Mouse (Mus musculus): ENCODE measurements around the gene Zfp580. TPM values are rescaled to one million over a fixed set of nuclear protein-coding genes. Genes with fewer than 3 reads are reported as not detected.

The Zfp580 gene
- polyA plus RNA-seq, 1 experiment from 2014 or later = 41.2 TPM

- no peak for DNase-seq (ENCODE audit: low spot score)
- Histone ChIP-seq H3K27ac (replicated peaks) (no peak overlapping the region), H3K36me3 (peaks cover 50% of the 10 kb centered on the region), H3K9me3 (replicated peaks) (no peaks in the 10 kb centered on the region), H3K4me3 (no peak overlapping the region), H3K4me1 (no peaks in the 10 kb centered on the region), H3K27me3 (ENCODE audit: low read depth, poor library complexity, severe bottlenecking) (no peaks in the 10 kb centered on the region)
- WGBS = 92% methylated on average over 3 of the region's 3 CpGs
Measured at GRCm38 (mm10) chr7:5099796-5100195, 48.5 kb downstream of the Zfp580 start.

GRCm38 (mm10) chr7:5101066-5101663 lies 49.8 kb downstream of the Zfp580 start:
- H3K4me3 ChIP-seq = no peak overlapping the region
- H3K27me3 ChIP-seq (ENCODE audit: low read depth, poor library complexity, severe bottlenecking) = no peaks in the 10 kb centered on the region
- peaks cover 37% of the 10 kb centered on the region for H3K36me3 ChIP-seq
- 93% methylated on average over 10 of the region's 10 CpGs for WGBS
- H3K4me1 ChIP-seq = no peaks in the 10 kb centered on the region
- no peak overlapping the region for H3K27ac ChIP-seq (replicated peaks)
- DNase-seq (ENCODE audit: low spot score) = no peak
- no peaks in the 10 kb centered on the region for H3K9me3 ChIP-seq (replicated peaks)

GRCm38 (mm10) chr7:5102564-5102963 lies 51.2 kb downstream of the Zfp580 start:
- Histone ChIP-seq H3K4me3 (no peak overlapping the region), H3K36me3 (peaks cover 23% of the 10 kb centered on the region), H3K4me1 (no peaks in the 10 kb centered on the region), H3K9me3 (replicated peaks) (no peaks in the 10 kb centered on the region), H3K27me3 (ENCODE audit: low read depth, poor library complexity, severe bottlenecking) (no peaks in the 10 kb centered on the region), H3K27ac (replicated peaks) (no peak overlapping the region)
- no peak for DNase-seq (ENCODE audit: low spot score)
- WGBS = 90% methylated on average over 2 of the region's 2 CpGs

Other genes starting within 250 kb of the Zfp580 start
- gene Ube2s, start 238.9 kb upstream of the Zfp580 start, polyA plus RNA-seq (2016; fragmentation: Nextera tagmentation; extraction: Ambion mirVana) = 357 and 426 TPM in 2 replicates
- gene Shisa7, start 206.8 kb upstream of the Zfp580 start, polyA plus RNA-seq (2016; fragmentation: Nextera tagmentation; extraction: Ambion mirVana) = 0.28 and 1.1 TPM in 2 replicates
- gene Isoc2b, start 181.3 kb upstream of the Zfp580 start, polyA plus RNA-seq (2016; fragmentation: Nextera tagmentation; extraction: Ambion mirVana) = 2.8 and 4.1 TPM in 2 replicates
- gene Isoc2a, start 174.4 kb upstream of the Zfp580 start, polyA plus RNA-seq (2016; fragmentation: Nextera tagmentation; extraction: Ambion mirVana) = 0.64 and 0.70 TPM in 2 replicates
- gene Gm36210, start 145.0 kb upstream of the Zfp580 start, polyA plus RNA-seq (2016; fragmentation: Nextera tagmentation; extraction: Ambion mirVana) = 0.20 TPM in 1 of 2 replicates, not detected in the other
- gene Zfp628, start 136.3 kb upstream of the Zfp580 start, polyA plus RNA-seq (2016; fragmentation: Nextera tagmentation; extraction: Ambion mirVana) = 4.3 and 4.7 TPM in 2 replicates
- gene Nat14, start 129.5 kb upstream of the Zfp580 start, polyA plus RNA-seq (2016; fragmentation: Nextera tagmentation; extraction: Ambion mirVana) = 10.4 and 11.6 TPM in 2 replicates
- gene Ssc5d, start 125.8 kb upstream of the Zfp580 start, polyA plus RNA-seq (2016; fragmentation: Nextera tagmentation; extraction: Ambion mirVana) = 1.6 and 1.9 TPM in 2 replicates
- gene Sbk2, start 87.1 kb upstream of the Zfp580 start, polyA plus RNA-seq (2016; fragmentation: Nextera tagmentation; extraction: Ambion mirVana) = 0.05 and 0.26 TPM in 2 replicates
- gene Sbk3, start 80.4 kb upstream of the Zfp580 start, polyA plus RNA-seq (2016; fragmentation: Nextera tagmentation; extraction: Ambion mirVana) = not detected in 2 replicates
- gene Zfp579, start 55.4 kb upstream of the Zfp580 start, polyA plus RNA-seq (2016; fragmentation: Nextera tagmentation; extraction: Ambion mirVana) = 26.2 and 35.6 TPM in 2 replicates
- 7.1 and 9.1 TPM in 2 replicates for gene Zfp524, start 37.1 kb upstream of the Zfp580 start, polyA plus RNA-seq (2016; fragmentation: Nextera tagmentation; extraction: Ambion mirVana)
- gene Fiz1, start 36.8 kb upstream of the Zfp580 start, polyA plus RNA-seq (2016; fragmentation: Nextera tagmentation; extraction: Ambion mirVana) = 56.7 and 58.1 TPM in 2 replicates
- gene Gm44973, start 36.0 kb upstream of the Zfp580 start, polyA plus RNA-seq (2016; fragmentation: Nextera tagmentation; extraction: Ambion mirVana) = 1.2 and 1.5 TPM in 2 replicates
- 5.2 and 5.5 TPM in 2 replicates for gene Zfp865, start 31.2 kb upstream of the Zfp580 start, polyA plus RNA-seq (2016; fragmentation: Nextera tagmentation; extraction: Ambion mirVana)
- 5.1 and 5.2 TPM in 2 replicates for gene Ccdc106, start 31.0 kb upstream of the Zfp580 start, polyA plus RNA-seq (2016; fragmentation: Nextera tagmentation; extraction: Ambion mirVana)
- gene 4632433K11Rik, start 17.4 kb upstream of the Zfp580 start, polyA plus RNA-seq (2016; fragmentation: Nextera tagmentation; extraction: Ambion mirVana) = not detected in 2 replicates
- gene Zfp784, start 13.1 kb upstream of the Zfp580 start, polyA plus RNA-seq (2016; fragmentation: Nextera tagmentation; extraction: Ambion mirVana) = 2.8 and 4.2 TPM in 2 replicates
- gene U2af2, start 10.6 kb downstream of the Zfp580 start, polyA plus RNA-seq (2016; fragmentation: Nextera tagmentation; extraction: Ambion mirVana) = 176 and 180 TPM in 2 replicates
- 56.1 and 60.7 TPM in 2 replicates for gene Epn1, start 28.7 kb downstream of the Zfp580 start, polyA plus RNA-seq (2016; fragmentation: Nextera tagmentation; extraction: Ambion mirVana)
- gene Rfpl4, start 65.4 kb downstream of the Zfp580 start, polyA plus RNA-seq (2016; fragmentation: Nextera tagmentation; extraction: Ambion mirVana) = not detected in 2 replicates
- 0.33 and 0.48 TPM in 2 replicates for gene Rasl2-9, start 74.4 kb downstream of the Zfp580 start, polyA plus RNA-seq (2016; fragmentation: Nextera tagmentation; extraction: Ambion mirVana)
- not detected in 2 replicates for gene Vmn1r55, start 98.1 kb downstream of the Zfp580 start, polyA plus RNA-seq (2016; fragmentation: Nextera tagmentation; extraction: Ambion mirVana)
- not detected in 2 replicates for gene Vmn1r56, start 145.2 kb downstream of the Zfp580 start, polyA plus RNA-seq (2016; fragmentation: Nextera tagmentation; extraction: Ambion mirVana)
- not detected in 2 replicates for gene Vmn1r57, start 167.0 kb downstream of the Zfp580 start, polyA plus RNA-seq (2016; fragmentation: Nextera tagmentation; extraction: Ambion mirVana)